Mouse (Mus musculus) kidney, adult 11 months (tissue): Measurements from ENCODE around the gene Clint1.
"Not testable (repeated sequence)": the region's sequence is repeated elsewhere in the genome, so short reads cannot be mapped to it uniquely, and the experiment has no call there.

Source experiments
- DNase-seq: peaks from one replicate; pipeline ENCODE4 v3.0.0; 2022

Clint1 gene

GRCm38 (mm10) chr11:45849203-45849602 is 2.6 kb upstream of the Clint1 start:
- no peak for DNase-seq

DNA sequence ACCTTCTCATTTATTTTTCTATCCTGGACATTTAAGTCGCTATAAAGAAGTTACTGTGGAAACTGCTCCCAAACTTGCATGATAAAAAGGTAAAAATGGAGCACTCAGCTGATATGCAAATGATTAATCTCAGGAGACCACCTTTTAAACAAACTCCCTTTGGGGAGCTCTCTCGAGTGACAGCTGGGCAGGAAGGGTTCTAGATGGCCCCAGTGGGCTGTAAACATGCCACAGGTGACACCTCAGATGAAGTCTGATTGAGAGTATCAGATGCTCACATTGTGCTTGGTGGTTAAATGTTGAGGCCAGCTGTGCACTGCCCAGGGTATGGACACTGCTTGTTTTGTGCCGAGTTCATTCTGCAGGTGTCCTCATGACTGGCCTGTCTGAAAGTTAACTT is 2.0 kb upstream of the Clint1 start:
- DNase-seq = no peak

GRCm38 (mm10) chr11:45850317-45850716 is 1.5 kb upstream of the Clint1 start:
- DNase-seq = no peak

GRCm38 (mm10) chr11:45852124-45852994 is 508 bp downstream of the Clint1 start:
- DNase-seq = peak; percentile 44

DNA sequence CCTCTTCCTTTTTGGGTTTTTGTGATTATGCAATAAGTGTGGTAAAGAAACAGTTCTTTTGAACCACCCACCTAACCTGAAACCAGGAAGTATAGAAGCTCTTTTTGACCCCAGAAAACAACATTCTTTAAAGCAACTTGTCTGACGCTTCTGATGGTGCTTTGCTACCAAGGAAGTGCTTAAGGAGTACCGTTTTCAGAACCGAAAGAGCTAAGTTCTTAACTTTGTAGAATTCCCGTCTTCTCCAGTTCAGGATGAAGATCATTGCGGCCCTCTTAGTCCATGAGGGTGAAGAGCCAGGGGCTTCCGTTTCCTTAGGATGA is 1.1 kb downstream of the Clint1 start:
- no peak for DNase-seq

- no peak for DNase-seq
These were observed 2.1 kb downstream of the Clint1 start for GRCm38 (mm10) chr11:45853916-45854315.

DNA sequence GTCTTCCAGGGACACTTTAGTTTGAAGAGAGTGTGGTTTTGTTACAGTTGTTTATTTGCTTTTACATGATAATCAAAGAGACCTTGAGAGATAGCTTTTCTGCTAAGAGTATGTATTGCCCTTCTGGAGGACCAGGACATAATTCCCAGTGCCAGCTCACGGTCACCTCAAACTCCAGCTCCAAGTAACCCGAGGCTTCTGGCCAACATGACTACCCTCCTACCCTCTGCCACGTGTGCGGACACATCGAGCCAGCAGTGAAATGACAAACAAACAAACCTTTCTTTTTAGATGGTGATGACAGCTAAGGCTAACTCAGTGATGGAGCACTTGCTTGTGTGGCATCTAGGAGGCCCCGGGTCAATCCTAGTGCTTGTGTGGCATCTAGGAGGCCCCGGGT is 2.5 kb downstream of the Clint1 start:
- DNase-seq = no peak

GRCm38 (mm10) chr11:45855407-45856148 is 3.7 kb downstream of the Clint1 start:
- peak; percentile 40 for DNase-seq

GRCm38 (mm10) chr11:45856149-45856516 is 4.3 kb downstream of the Clint1 start:
- no peak for DNase-seq

GRCm38 (mm10) chr11:45861334-45861733 is 9.5 kb downstream of the Clint1 start:
- DNase-seq = no peak

DNA sequence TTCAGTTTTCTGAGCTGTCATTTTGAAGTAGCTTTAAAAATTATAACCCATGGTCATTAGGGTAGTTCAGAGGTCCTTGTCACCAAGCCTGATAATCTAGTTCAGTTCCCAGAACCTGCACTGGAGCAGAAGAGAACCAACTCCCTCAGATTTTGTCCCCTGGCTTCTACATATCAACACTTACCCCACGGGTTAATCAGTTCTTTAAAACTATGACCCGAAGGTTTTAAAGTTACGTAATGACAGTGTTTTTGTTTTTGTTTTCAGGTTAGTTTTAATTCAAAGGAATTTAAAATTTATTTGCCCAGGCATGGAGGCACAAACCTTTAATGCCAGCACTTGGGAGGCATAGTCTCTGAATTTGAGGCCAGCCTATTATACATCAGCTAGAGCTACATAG is 12.6 kb downstream of the Clint1 start:
- no peak for DNase-seq

DNA sequence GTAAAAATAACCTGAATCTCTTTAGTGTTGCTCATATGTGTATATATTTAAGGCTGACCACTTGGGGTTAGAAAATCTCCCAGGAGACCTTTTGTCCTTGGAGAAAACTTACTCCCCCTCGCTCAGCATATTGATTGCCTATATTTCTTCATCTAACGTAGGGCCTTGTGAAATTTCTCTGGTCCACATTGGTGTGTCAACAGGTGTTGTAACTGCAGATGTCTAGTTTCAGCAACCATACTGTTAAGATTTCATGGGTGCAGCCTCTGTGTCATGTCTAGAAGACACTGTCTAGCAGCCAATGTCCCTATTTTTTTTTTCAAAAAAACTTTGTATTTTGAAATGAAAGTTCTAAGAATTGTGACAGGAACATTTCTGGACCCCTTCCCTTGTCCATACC is 14.0 kb downstream of the Clint1 start:
- DNase-seq = no peak

DNA sequence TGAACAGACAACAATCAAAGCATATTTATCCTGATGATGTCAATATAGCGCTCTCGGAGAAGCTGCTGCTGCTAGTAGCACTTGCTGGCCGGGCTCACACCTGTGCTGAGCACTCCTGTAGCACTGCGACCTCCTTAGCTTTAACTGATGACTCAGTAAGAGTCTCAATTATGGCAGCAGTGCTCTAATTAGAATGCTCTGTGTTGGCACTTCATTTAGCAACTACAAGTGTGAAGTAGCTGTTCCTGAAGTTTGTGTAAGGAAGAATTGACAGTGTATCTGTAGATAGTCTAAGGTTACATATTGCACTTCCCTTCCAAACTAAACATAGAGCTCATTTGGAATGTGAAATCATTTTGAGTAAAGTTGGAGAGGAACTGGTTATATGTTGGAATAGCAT is 14.7 kb downstream of the Clint1 start:
- no peak for DNase-seq

DNA sequence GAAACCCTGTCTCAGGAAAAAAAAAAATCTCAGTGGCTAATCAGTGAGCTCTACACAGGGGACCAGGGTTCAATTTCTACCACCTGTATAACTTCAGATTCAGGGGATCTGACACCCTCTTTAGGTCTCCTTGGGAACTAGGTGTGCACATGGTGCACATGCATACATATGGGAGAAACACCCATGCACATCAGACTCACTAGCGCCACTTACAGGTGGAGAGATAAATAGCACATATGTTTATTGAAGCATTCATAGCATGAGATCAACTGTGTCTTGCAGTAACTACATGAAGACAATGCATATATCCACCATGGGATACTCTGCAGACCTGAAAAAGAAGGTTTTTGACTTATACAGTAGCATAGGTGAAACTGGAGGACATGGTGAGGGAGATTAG is 21.8 kb downstream of the Clint1 start:
- DNase-seq = no peak

GRCm38 (mm10) chr11:45874251-45874650 is 22.4 kb downstream of the Clint1 start:
- DNase-seq = no peak

GRCm38 (mm10) chr11:45875351-45875935 is 23.6 kb downstream of the Clint1 start:
- no peak for DNase-seq

- DNase-seq = no peak
These were observed 24.2 kb downstream of the Clint1 start for GRCm38 (mm10) chr11:45876036-45876435.

DNA sequence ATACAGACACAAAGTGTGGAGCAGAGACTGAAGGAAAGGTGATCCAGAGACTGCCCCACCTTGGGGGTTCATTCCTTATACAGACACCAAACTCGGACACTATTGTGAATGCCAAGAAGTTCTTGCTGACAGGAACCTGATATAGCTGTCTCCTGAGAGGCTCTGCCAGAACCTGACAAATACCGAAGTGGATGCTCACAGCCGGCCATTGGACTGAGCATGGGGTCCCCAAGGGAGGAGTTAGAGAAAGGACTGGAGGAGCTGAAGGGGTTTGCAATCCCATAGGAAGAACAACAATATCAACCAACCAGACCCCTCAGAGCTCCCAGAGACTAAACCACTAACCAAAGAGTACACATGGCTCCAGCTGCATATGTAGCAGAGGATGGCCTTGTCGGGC is 27.5 kb downstream of the Clint1 start:
- not testable (repeated sequence) for DNase-seq

DNA sequence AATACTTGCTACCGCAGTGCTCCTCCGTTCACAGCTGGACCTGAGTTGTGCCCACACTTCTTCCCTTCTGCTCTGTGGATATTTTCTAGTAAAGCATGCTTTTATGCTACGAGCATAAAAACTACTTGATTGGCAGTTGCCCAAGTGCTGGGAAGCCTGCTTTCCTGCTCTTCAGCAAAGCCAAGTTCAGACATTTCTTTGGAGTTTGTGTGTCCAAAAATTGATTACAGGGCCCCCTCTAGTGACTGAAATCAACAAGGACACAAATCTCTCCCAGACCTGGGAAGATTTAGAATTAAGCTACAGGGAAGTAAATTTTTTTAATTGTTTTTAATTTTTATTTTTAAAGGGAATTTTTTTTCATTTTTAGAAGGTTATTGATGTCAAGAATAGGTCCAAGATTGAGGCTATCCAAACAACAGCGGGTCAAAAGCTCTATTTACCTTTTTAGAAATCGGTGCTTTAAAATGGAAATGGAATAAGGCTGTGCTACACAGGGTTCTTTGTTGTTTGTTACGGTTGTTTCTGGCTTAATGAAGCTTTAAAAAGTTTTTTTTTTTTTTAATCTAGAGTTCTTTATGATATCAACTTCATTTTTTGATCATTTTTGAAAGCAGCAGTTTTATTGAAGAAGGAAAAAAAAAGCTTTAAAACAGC is 29.3 kb downstream of the Clint1 start:
- DNase-seq = peak; percentile 52

- no peak for DNase-seq
These were observed 29.8 kb downstream of the Clint1 start for GRCm38 (mm10) chr11:45881683-45882068.

GRCm38 (mm10) chr11:45883270-45883931 is 31.6 kb downstream of the Clint1 start:
- no peak for DNase-seq

DNA sequence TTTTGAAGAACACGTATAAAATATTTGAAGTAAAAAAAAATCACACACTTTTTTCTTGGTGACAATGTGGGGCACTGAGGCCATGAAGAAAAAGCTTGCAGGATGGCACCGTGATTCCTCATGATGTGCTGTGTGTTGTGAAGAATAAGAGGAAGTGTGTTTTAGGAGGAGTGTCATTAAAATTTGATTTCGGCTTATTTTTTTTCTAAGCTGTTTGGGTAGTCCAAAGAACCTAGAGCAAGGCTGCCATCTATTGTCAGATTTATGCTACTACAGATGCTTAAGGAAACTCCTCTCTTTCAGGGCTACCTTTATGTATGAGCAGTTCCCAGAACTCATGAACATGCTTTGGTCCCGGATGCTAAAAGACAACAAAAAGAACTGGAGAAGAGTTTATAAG is 32.2 kb downstream of the Clint1 start:
- no peak for DNase-seq
